Mouse (Mus musculus) limb, embryonic 11.5 days (tissue): Measurements from ENCODE around the gene Asic3. TPM values are rescaled to one million over a fixed set of nuclear protein-coding genes. Genes with fewer than 3 reads are reported as not detected.

ENCODE experiments used
- ATAC-seq: fragments of 200-750 bp; cut with Nextera tagmentation; 2 replicates; pipeline ENCODE4 v1.8.0; 2017; ENCODE audit warnings: low read depth; ENCODE audit not compliant: insufficient number of reproducible peaks, low FRiP score, low TSS enrichment
- DNase-seq: peaks from one replicate; pipeline ENCODE4 v3.0.0-alpha.2; 2015; ENCODE audit warnings: low spot score
- H3K27ac ChIP-seq: fragments of 300-500 bp; sonication (generic); replicated peaks from 2 replicates; pipeline ENCODE4 v1.5.1; 2014; ENCODE audit warnings: low read depth, mild to moderate bottlenecking, low read length
- H3K27me3 ChIP-seq: fragments of 300-500 bp; sonication (generic); 2 replicates; pipeline ENCODE4 v1.6.1; 2014; ENCODE audit warnings: mild to moderate bottlenecking, low read length, mixed read lengths; ENCODE audit not compliant: control insufficient read depth, insufficient read depth
- H3K36me3 ChIP-seq: fragments of 300-500 bp; sonication (generic); 2 replicates; pipeline ENCODE4 v1.6.1; 2014; ENCODE audit warnings: mild to moderate bottlenecking, low read length, moderate library complexity, mixed read lengths; ENCODE audit not compliant: control insufficient read depth, insufficient read depth
- H3K4me1 ChIP-seq: fragments of 300-500 bp; sonication (generic); 2 replicates; pipeline ENCODE4 v1.6.1; 2014; ENCODE audit warnings: low read length, mixed read lengths; ENCODE audit not compliant: control insufficient read depth, insufficient read depth
- H3K4me2 ChIP-seq: fragments of 300-500 bp; sonication (generic); 2 replicates; pipeline ENCODE4 v1.6.1; 2014; ENCODE audit warnings: low read depth, mild to moderate bottlenecking, moderate library complexity; ENCODE audit not compliant: severe bottlenecking
- H3K4me3 ChIP-seq: fragments of 300-500 bp; sonication (generic); 2 replicates; pipeline ENCODE4 v1.5.1; 2014; ENCODE audit warnings: low read depth, low read length
- H3K9ac ChIP-seq: fragments of 300-500 bp; sonication (generic); 2 replicates; pipeline ENCODE4 v1.6.1; 2014; ENCODE audit warnings: mild to moderate bottlenecking, low read length
- H3K9me3 ChIP-seq: fragments of 300-500 bp; sonication (generic); 2 replicates; pipeline ENCODE4 v1.6.1; 2016; ENCODE audit warnings: low read length; ENCODE audit not compliant: control insufficient read depth
- WGBS: fragments of 180-500 bp; shearing (Covaris S2); extraction: QIAGEN DNeasy Blood & Tissue Kit; methylation state at CpG from one replicate; pipeline ENCODE4 v1.1.7; 2014; 5-methylcytosine and 5-hydroxymethylcytosine counted together
- polyA plus RNA-seq: library from polyadenylated mRNA; unstranded; fragments of >200 nt; fragmentation: Nextera tagmentation; extraction: Ambion mirVana; gene quantifications from 2 replicates; pipeline ENCODE4 v1.2.1, GENCODE M21; 2014

Gene Asic3
- polyA plus RNA-seq, 1 experiment from 2014 or later = 0.40 TPM

DNA sequence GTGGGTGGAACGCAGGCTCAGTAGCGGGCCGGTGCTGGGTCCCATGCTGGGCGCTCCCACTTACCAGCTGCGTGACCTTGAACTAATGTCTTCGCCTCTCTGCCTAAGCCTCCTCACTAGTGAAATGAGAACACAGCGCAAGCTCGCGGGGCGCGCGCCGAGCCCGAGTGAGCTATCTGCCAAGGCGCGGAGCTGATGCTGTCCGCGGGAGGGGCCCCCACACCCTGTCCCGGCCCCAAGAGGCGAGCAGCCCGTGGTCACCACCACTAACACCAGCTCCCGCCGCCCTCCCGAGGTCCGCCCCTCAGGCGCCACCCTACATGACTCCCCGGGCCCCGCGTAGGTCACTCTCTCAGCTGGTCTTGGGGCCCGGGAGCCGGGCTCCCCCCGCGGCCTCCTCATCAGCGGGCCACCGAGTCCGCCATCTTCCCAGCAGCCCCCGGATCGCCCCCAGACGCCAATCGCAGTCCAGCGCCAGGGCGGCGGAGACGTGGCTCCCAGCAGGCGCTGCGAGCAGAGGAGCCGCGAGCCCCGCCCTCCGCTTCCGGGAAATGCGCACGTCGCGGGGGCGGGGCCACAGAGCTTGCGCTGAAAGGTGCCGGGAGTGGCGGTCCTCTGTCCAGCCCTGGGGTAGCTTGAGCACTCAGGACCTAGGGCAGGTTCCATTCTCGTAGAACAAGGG is 31.7 kb downstream of the Asic3 start, which contains the start of gene Fastk:
TSS of gene Fastk (minus strand) at position 542 of the 682 bp plus-strand sequence.
- peak; percentile 74 for ATAC-seq
- peak within 1 kb of the TSS; percentile 86 for H3K9ac ChIP-seq
- no peaks in the 10 kb centered on the region for H3K9me3 ChIP-seq
- peaks cover 12% of the 10 kb centered on the region for H3K36me3 ChIP-seq
- peak within 1 kb of the TSS; percentile 87 for H3K4me3 ChIP-seq
- no peaks in the 10 kb centered on the region for H3K27me3 ChIP-seq
- peaks cover 11% of the 10 kb centered on the region for H3K4me1 ChIP-seq
- H3K27ac ChIP-seq = peak within 1 kb of the TSS; percentile 49
- DNase-seq = peak; percentile 94
- WGBS = under 1% methylated on average over 60 of the region's 60 CpGs
- H3K4me2 ChIP-seq = peak within 1 kb of the TSS; percentile 79

DNA sequence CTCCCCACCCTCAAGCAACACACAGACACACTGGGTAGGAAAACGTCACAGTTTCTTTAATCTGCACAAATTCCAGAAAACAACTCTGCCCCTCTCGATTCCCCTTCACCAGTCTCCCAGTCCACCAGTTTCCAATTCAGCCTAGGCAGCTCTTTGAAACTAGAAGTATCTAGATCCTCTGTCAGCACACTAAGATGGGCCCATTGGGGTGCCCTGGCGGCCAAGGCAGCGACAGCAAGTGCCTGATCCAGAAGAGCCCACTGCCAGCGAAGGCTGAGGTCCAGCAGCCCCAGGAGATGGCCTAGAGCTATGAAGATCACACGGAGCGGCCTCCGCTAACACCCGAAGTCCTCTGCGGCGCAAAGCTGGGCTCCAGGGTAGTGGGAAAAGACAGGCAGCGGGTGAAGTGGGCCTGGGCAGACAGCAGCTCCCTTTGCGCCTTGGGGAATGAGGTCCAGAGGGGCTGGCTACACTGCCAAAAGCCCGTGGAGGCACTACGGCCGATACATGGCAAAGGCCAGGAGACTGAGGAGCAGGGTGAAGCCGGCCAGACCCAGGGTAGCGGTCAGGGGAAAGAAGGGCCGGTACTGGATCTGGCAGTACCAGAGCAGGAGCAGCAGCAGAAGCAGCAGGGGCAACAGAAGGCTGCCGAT is 32.4 kb downstream of the Asic3 start:
- no peak overlapping the region for H3K9ac ChIP-seq
- peak overlapping the region; percentile 10; the same call in 1 of the 2 replicates for H3K27ac ChIP-seq
- H3K4me2 ChIP-seq = peak overlapping the region; percentile 79
- peaks cover 7% of the 10 kb centered on the region for H3K36me3 ChIP-seq
- no peaks in the 10 kb centered on the region for H3K9me3 ChIP-seq
- peak overlapping the region; percentile 87 for H3K4me3 ChIP-seq
- ATAC-seq (no peak), DNase-seq (no peak)
- H3K4me1 ChIP-seq = peaks cover 11% of the 10 kb centered on the region
- WGBS = 56% methylated on average over 20 of the region's 20 CpGs
- H3K27me3 ChIP-seq = no peaks in the 10 kb centered on the region

DNA sequence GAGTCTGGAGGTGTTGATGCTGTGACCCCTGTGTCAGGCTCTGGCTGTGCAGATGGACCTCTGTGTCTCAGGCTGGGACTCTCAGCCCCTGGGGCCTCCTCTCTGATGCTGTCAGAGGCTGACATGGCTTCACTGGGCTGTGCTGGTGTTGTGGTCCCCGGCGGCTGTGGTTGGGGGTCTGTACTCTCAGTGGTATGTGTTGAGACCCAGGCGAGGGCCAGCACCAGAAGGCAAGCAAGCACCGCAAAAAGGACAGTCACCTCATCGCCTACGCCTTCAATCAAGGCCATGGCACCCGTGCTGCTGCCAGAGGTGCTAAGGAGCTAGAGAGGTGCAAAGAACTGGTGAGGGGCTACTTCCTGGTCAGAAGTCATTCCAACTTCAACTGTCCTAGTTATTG is 33.4 kb downstream of the Asic3 start:
- peaks cover 3% of the 10 kb centered on the region; the same call in 1 of the 2 replicates for H3K36me3 ChIP-seq
- no peak overlapping the region for H3K9ac ChIP-seq
- no peak for DNase-seq
- no peak overlapping the region; the same call in 1 of the 2 replicates for H3K4me2 ChIP-seq
- ATAC-seq = no peak
- no peaks in the 10 kb centered on the region for H3K9me3 ChIP-seq
- peaks cover 11% of the 10 kb centered on the region for H3K4me1 ChIP-seq
- H3K4me3 ChIP-seq = no peak overlapping the region
- 84% methylated on average over 7 of the region's 7 CpGs for whole genome bisulfite sequencing
- no peaks in the 10 kb centered on the region for H3K27me3 ChIP-seq
- H3K27ac ChIP-seq = no peak overlapping the region

DNA sequence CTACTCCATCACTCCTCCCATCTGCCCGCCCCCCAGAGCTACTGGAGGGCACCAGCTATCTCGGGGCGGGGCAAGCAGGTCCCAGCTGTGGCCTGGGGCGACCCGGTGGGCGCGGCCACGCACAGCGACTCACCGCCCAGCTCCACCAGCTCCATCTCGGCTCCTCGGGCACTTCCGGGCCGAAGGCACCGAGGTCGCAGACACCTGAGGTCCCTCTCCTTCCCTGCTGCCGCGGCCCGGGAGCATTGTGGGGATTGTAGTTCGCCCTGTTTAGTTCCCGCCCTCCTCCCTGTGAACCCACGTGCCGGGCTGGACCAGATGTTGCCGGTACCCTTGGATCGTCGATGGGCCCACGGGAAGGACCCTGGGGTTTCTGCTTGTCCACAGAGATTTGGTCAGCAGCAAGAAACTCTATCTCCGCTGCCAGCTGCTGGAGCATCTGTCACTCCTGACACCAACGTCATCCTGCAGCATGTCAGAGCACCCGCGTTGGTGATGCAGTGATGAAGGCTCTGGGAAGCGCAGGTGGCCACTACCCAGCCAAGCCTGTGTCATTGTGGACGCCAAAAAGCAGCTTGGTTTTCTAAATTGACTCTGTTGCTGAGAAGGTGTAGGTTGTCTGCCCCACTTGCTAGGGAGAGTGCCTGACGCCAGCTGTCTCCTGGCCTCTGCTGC is 34.6 kb downstream of the Asic3 start, which contains the start of gene Tmub1:
TSS of gene Tmub1 (minus strand) at position 231 of the 675 bp plus-strand sequence.
- DNase-seq (peak; percentile 87), ATAC-seq (peak; percentile 76)
- H3K9ac ChIP-seq = peak within 1 kb of the TSS; percentile 31; the same call in 1 of the 2 replicates
- H3K4me1 ChIP-seq = peaks cover 11% of the 10 kb centered on the region
- 3% methylated on average over 33 of the region's 34 CpGs for WGBS
- H3K36me3 ChIP-seq = peaks cover 3% of the 10 kb centered on the region; the same call in 1 of the 2 replicates
- H3K27me3 ChIP-seq = no peaks in the 10 kb centered on the region
- H3K27ac ChIP-seq = peak within 1 kb of the TSS; percentile 36; the same call in 1 of the 2 replicates
- peak within 1 kb of the TSS; percentile 66 for H3K4me2 ChIP-seq
- peak within 1 kb of the TSS; percentile 43 for H3K4me3 ChIP-seq
- no peaks in the 10 kb centered on the region for H3K9me3 ChIP-seq

DNA sequence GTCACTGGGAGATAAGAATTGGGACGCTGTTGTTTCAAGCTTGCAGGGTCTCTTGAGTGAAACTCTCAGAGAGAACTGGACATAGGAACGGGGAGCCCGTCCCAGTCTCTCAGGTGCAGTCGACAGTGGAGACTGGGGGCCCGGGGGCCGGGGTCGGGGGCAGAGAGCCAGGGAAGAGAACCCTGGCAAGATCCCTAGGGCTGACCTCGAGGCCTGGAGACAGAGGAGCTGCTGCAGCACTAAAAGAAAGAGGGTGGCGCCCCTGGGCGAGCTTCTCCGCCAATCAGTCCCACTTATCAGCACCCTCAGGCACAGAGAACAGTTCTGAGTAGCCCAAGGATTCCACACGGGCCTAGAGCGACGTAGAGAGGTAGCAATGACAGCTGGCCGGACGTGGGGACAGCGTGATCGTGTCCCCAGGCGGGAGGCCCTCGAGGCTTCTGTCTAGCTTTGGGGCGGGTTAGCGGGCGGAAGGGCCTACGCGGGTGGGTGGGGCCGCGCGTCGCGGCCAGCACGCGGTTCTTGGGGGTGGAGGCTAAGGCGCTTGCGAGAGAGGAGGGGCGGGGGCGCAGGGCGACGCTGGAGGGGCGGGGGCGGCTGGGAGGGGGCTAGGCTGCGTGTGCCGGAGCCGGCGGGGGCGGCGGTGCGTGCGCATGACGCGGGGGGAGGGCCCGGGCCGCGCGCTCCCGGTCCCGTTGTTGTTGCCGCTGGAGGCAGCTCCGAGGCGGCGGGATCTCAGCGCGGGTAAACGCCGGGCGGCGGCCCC is 38.3 kb downstream of the Asic3 start:
- no peaks in the 10 kb centered on the region for H3K9me3 ChIP-seq
- peak overlapping the region; percentile 91 for H3K9ac ChIP-seq
- H3K27ac ChIP-seq = peak overlapping the region; percentile 86
- H3K4me3 ChIP-seq = peak overlapping the region; percentile 86
- peak overlapping the region; percentile 99 for H3K4me2 ChIP-seq
- H3K4me1 ChIP-seq = peaks cover 23% of the 10 kb centered on the region
- ATAC-seq (peak; percentile 76), DNase-seq (peak; percentile 85)
- no peaks in the 10 kb centered on the region for H3K27me3 ChIP-seq
- whole genome bisulfite sequencing = 3% methylated on average over 42 of the region's 66 CpGs
- H3K36me3 ChIP-seq = no peaks in the 10 kb centered on the region

DNA sequence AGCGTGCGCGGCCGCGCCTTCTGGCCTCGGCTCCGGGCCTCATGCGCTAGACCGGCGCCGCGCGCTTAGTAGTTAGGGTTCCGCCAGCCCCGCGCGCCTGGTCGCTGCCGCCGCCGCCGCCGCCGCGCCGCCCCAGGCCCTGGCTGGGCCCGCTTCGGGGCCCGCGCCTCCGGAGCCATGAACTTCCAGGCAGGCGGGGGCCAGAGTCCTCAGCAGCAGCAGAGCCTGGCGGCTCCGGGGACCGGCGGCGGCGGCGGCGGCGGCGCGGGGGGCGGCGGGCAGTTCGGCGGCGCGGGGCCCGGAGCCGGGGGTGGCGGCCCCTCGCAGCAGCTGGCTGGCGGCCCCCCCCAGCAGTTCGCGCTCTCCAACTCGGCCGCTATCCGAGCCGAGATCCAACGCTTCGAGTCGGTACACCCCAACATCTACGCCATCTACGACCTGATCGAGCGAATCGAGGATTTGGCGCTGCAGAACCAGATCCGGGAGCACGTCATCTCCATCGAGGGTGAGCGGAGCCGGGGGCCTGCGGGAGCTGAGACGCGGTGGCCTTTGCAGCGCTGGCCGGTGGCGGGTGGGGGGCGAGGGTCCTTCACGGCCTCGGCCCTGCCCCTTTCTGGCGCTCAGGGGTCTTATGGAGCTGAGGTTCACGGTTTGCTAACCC is 39.0 kb downstream of the Asic3 start, which contains the start of gene Agap3:
TSS of gene Agap3 (plus strand) at position 148 of the 661 bp plus-strand sequence.
- no peaks in the 10 kb centered on the region for H3K9me3 ChIP-seq
- H3K4me1 ChIP-seq = peaks cover 22% of the 10 kb centered on the region
- under 1% methylated on average over 57 of the region's 85 CpGs for WGBS
- peak; percentile 57 for DNase-seq
- no peaks in the 10 kb centered on the region for H3K36me3 ChIP-seq
- peak; percentile 12; the same call in 1 of the 2 replicates for ATAC-seq
- H3K9ac ChIP-seq = peak within 1 kb of the TSS; percentile 91
- peak within 1 kb of the TSS; percentile 86 for H3K4me3 ChIP-seq
- peak within 1 kb of the TSS; percentile 99 for H3K4me2 ChIP-seq
- peak within 1 kb of the TSS; percentile 86 for H3K27ac ChIP-seq
- no peaks in the 10 kb centered on the region for H3K27me3 ChIP-seq

DNA sequence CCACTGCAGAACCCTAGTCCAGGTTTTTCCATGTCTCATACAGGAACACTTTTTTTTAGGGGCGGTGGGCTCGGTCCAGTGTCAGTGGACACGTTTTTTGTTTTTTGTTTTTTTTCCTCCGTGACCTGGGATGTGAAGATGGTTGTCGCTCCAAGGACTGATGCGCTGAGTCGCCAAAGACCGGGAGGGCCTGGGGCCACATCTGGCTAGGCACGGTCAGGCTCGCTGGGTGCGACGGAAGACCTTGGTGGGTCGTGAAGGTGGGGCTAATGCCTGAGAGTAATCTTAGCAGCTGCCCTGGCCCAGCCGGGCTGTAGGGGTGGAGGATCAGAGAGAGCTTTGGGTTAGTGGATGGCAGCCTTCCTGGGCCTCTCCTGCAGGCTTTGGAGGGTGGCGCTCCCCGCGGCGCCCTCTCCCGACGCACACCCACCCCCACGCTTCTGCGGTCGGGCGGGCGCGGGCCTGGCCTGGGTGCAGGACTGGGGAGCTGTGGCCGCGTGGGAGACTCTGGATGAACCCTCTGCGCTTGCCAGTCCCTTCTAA is 39.6 kb downstream of the Asic3 start:
- Histone ChIP-seq H3K4me3 (peak overlapping the region; percentile 86), H3K9me3 (no peaks in the 10 kb centered on the region), H3K9ac (peak overlapping the region; percentile 91), H3K4me2 (peak overlapping the region; percentile 99), H3K4me1 (peaks cover 20% of the 10 kb centered on the region), H3K27ac (0 out of 2 replicates have a peak overlapping the region, but pooled peaks have one; percentile 86), H3K27me3 (no peaks in the 10 kb centered on the region), H3K36me3 (peaks cover 2% of the 10 kb centered on the region; the same call in 1 of the 2 replicates)
- DNase-seq = peak; percentile 46
- peak; percentile 31 for ATAC-seq
- WGBS = under 1% methylated on average over 29 of the region's 29 CpGs
